Mouse (Mus musculus) small intestine, adult 2 months (tissue): ENCODE measurements at regions not wholly inside any gene's neighbourhood (a gene's known extent, or its start where the extent isn't known, plus 50 kb on each side); places are given as distances from the start of the nearest gene placed in this dataset.

Source experiments
- H3K27ac ChIP-seq: fragments of 200-500 bp; 2 replicates; pipeline ENCODE4 v1.5.1; 2012; ENCODE audit warnings: low read depth, low read length, control low read depth, inconsistent platforms; ENCODE audit not compliant: insufficient read depth
- H3K27me3 ChIP-seq: fragments of 200-500 bp; 2 replicates; pipeline ENCODE4 v1.6.1; 2012; ENCODE audit warnings: mild to moderate bottlenecking, moderate library complexity, low read length, inconsistent platforms; ENCODE audit not compliant: control insufficient read depth, insufficient read depth
- H3K36me3 ChIP-seq: fragments of 200-500 bp; 2 replicates; pipeline ENCODE4 v1.6.1; 2012; ENCODE audit warnings: mild to moderate bottlenecking, low read length, control low read depth, inconsistent platforms; ENCODE audit not compliant: control insufficient read depth, insufficient read depth
- H3K4me1 ChIP-seq: fragments of 200-500 bp; 2 replicates; pipeline ENCODE4 v1.6.1; 2012; ENCODE audit warnings: low read length, inconsistent platforms, mixed read lengths; ENCODE audit not compliant: control insufficient read depth, insufficient read depth, insufficient read length
- H3K4me3 ChIP-seq: fragments of 200-500 bp; 2 replicates; pipeline ENCODE4 v1.5.1; 2012; ENCODE audit warnings: low read depth, mild to moderate bottlenecking, control low read depth, inconsistent platforms, low read length, moderate library complexity
- CTCF ChIP-seq: fragments of 200-500 bp; IDR thresholded peaks from 2 replicates; pipeline ENCODE4 v1.5.1; 2012; ENCODE audit warnings: low read depth, mild to moderate bottlenecking, control low read depth, inconsistent platforms, low read length, moderate library complexity, mixed read lengths; ENCODE audit not compliant: insufficient replicate concordance, insufficient read length; ENCODE audit errors: extremely low read depth
- POLR2A ChIP-seq: fragments of 200-500 bp; IDR thresholded peaks from 2 replicates; pipeline ENCODE4 v1.6.1; 2012; ENCODE audit warnings: low read depth, mild to moderate bottlenecking, control low read depth, inconsistent platforms, low read length, moderate library complexity
- WGBS: fragments of 180-500 bp; shearing (Covaris S2); methylation state at CpG from one replicate; pipeline ENCODE4 v1.1.7; 2018; 5-methylcytosine and 5-hydroxymethylcytosine counted together

DNA sequence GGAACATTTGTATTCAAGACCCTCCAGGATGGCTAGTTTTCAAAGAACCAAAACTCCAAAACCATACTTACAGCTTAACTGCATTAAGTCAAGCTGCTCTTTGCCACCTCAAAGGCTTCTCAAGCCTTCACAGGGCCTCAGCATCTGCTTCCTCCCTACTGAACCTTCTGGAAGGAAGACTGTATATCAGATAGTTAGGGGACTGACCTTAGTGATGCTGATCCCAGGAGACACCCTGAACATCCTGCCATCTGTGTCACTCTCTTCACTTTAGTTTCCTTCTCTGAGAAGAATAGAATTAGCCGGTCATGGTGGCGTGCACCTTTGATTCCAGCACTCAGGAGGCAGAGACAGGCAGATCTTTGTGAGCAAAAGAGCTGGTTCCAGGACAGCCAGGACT lies 124.5 kb upstream of the Klf3 start:
- H3K27ac ChIP-seq: no peak overlapping the region
- H3K36me3 ChIP-seq: no peaks in the 10 kb centered on the region
- H3K4me1 ChIP-seq: peaks cover 18% of the 10 kb centered on the region
- no peaks in the 10 kb centered on the region; the same call in 1 of the 2 replicates for H3K27me3 ChIP-seq
- H3K4me3 ChIP-seq: no peak overlapping the region
- TF ChIP-seq CTCF: no peak
- TF ChIP-seq POLR2A: no peak
- WGBS: 94% methylated on average over 2 of the region's 2 CpGs

GRCm38 (mm10) chr5:64679996-64680625 lies 123.1 kb upstream of the Klf3 start:
- Histone ChIP-seq H3K27me3 (no peaks in the 10 kb centered on the region; the same call in 1 of the 2 replicates), H3K4me3 (no peak overlapping the region), H3K36me3 (no peaks in the 10 kb centered on the region), H3K27ac (0 out of 2 replicates have a peak overlapping the region, but pooled peaks have one; percentile 26), H3K4me1 (peaks cover 18% of the 10 kb centered on the region)
- TF ChIP-seq CTCF (no peak), POLR2A (no peak)
- whole genome bisulfite sequencing: 71% methylated on average over 18 of the region's 18 CpGs

DNA sequence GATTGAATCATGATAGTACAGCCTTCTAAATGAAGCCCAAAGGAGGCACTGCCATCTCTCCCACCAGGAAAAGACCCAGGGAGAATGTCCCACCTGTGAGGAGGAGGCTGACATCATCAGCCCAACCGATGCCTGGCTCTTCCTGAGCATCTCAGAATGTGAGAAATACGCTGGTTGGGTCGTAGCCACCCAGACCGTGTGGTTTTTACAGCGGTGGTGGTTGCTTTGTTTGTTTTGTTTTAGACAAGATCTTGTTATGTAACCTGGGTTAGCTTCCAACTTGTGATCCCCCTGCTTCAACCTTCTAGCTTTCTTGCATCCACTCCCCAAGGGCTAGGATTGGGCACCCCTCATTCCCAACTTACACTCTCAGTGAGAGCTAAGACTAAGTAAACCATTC lies 122.0 kb upstream of the Klf3 start:
- peaks cover 14% of the 10 kb centered on the region for H3K4me1 ChIP-seq
- no peaks in the 10 kb centered on the region for H3K36me3 ChIP-seq
- no peak overlapping the region for H3K4me3 ChIP-seq
- 86% methylated on average over 5 of the region's 5 CpGs for WGBS
- TF ChIP-seq POLR2A (no peak), CTCF (no peak)
- H3K27ac ChIP-seq: no peak overlapping the region
- H3K27me3 ChIP-seq: no peaks in the 10 kb centered on the region; the same call in 1 of the 2 replicates

GRCm38 (mm10) chr5:64682326-64682845 lies 120.8 kb upstream of the Klf3 start:
- WGBS: 49% methylated on average over 7 of the region's 7 CpGs
- no peak overlapping the region for H3K27ac ChIP-seq
- TF ChIP-seq CTCF: no peak
- no peaks in the 10 kb centered on the region for H3K27me3 ChIP-seq
- H3K4me3 ChIP-seq: no peak overlapping the region
- H3K4me1 ChIP-seq: peaks cover 14% of the 10 kb centered on the region
- no peaks in the 10 kb centered on the region for H3K36me3 ChIP-seq

GRCm38 (mm10) chr5:64683419-64683818 lies 119.8 kb upstream of the Klf3 start:
- no peak overlapping the region for H3K4me3 ChIP-seq
- H3K4me1 ChIP-seq: peaks cover 14% of the 10 kb centered on the region
- no peak for TF ChIP-seq POLR2A
- no peak for TF ChIP-seq CTCF
- no peaks in the 10 kb centered on the region for H3K27me3 ChIP-seq
- 92% methylated on average over 4 of the region's 4 CpGs for WGBS
- no peak overlapping the region for H3K27ac ChIP-seq
- H3K36me3 ChIP-seq: no peaks in the 10 kb centered on the region

DNA sequence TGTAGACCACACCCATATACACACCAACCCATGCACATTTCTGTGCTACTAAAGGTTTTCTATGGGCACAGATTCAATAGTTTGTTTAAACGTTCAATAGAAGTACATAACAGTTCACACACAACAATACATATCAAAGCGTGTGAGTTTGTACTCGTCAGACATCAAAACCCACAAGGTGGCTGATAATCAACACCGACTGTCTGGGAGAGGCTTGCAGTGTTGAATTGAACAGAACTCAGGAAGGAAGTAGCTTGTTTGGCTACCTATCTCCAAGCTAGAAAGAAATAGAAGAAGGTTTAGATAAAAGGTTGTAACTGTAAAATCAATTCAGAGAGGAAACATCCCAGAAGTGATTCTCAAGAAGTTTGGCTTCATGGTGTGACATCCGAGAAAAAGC lies 118.9 kb upstream of the Klf3 start:
- 83% methylated on average over 5 of the region's 5 CpGs for WGBS
- H3K36me3 ChIP-seq: no peaks in the 10 kb centered on the region
- no peaks in the 10 kb centered on the region for H3K27me3 ChIP-seq
- no peak overlapping the region for H3K27ac ChIP-seq
- H3K4me1 ChIP-seq: peaks cover 14% of the 10 kb centered on the region
- no peak overlapping the region for H3K4me3 ChIP-seq
- no peak for TF ChIP-seq POLR2A

DNA sequence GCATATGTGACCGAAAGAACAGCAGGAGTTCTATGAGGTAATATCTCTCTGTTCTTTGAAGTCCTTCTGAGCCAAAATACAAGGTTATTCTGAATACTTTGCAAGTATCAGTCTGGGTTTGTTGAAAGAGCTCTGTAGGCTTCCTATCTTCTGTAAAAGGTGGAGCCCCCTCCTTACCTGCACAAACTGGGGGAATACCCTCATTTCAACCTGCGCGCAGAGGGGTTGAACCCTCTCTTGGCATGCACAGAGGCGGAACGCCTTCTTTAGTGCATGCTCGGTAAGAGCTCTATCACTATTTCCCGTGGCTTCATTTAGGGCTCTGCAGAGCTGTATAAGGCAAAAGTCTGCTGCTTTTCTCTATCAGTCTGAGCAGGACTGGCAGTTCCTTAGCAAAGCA lies 113.0 kb upstream of the Klf3 start:
- Histone ChIP-seq H3K36me3 (no peaks in the 10 kb centered on the region), H3K27ac (no peak overlapping the region), H3K4me3 (no peak overlapping the region), H3K27me3 (no peaks in the 10 kb centered on the region), H3K4me1 (peaks cover 12% of the 10 kb centered on the region; the same call in 1 of the 2 replicates)
- TF ChIP-seq POLR2A (no peak), CTCF (no peak)
- WGBS: 91% methylated on average over 7 of the region's 7 CpGs
